Comparison of ENCODE assay signal across 12 mouse cellular contexts in the genomic region with DNA sequence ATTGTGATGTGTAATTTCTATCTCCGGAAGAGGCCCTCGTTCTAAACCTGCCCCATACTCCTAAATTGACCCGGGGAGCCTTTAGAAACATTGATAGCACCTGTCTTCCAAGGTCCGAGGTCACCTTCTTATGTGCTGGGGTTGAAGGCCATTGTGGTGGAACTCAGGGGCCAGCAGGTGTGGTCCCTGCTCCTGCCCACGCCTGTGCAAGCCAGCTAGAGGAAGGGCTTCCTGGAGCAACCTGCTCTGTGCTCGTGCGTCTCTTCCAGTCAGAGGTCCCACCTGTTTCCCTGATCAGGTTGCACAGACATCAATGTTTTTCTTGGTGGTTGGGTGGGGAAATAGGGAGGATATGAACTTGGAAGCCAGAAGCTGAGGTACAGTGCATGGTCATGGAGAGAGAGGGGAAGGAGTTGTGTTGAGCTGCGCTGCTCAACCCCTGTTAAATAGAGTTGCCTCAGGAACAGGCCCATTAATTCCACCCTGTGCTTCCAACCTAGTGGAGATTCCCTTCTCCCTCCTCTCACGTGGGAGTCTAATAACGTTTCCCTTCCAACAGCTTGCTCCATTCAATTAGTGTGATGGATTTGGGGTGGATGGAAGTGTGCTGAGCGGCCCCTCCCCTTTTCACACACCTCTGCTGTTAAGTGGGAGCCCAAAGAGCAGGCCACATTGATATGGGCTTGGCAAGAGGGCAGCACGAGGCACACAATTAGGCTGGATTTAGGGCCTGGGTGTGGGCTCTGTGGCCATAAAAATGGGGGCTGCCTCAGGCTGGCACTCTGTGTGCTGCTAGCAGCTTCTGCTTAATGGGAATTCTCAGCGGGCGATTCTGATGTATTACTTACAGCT.
DNase-seq lines count a peak whose midpoint lies in the region; ATAC-seq and TF ChIP-seq lines count a peak whose summit lies in the region.
"Had no signal": no experiment of that assay in that cellular context is flagged by ENCODE, and none has a peak within 500 bp of the region (broad histone marks: within the 10 kb centered on the region; RNA-seq: fewer than 3 reads in every experiment).

No protein-coding gene starts in this region.

- no peaks in the 10 kb centered on the region; the same call in 1 of the 2 replicates for H3K27me3 ChIP-seq in hindbrain, embryonic 16.5 days (replicated peaks; ENCODE audit: control insufficient read depth, insufficient read depth, low read length)
- no peaks in the 10 kb centered on the region for H3K27me3 ChIP-seq in midbrain, postnatal 0 days (ENCODE audit: insufficient read depth, low read length)

- H3K36me3 ChIP-seq in hindbrain, embryonic 16.5 days (ENCODE audit: control insufficient read depth, insufficient read depth, low read length) = no peaks in the 10 kb centered on the region
- no peaks in the 10 kb centered on the region for H3K36me3 ChIP-seq in midbrain, postnatal 0 days (ENCODE audit: insufficient read depth, low read length)
- H3K36me3 ChIP-seq: embryonic facial prominence, embryonic 13.5 days had no signal

- H3K4me2 ChIP-seq in hindbrain, embryonic 16.5 days (ENCODE audit: low read length) = peak overlapping the region; percentile 25
- no peak overlapping the region for H3K4me2 ChIP-seq in midbrain, postnatal 0 days (ENCODE audit: low read depth, low read length, poor library complexity, severe bottlenecking)
- H3K4me2 ChIP-seq: embryonic facial prominence, embryonic 13.5 days had no signal

- TF ChIP-seq CTCF in midbrain, postnatal 0 days (IDR thresholded peaks at IDR 0.05) = no peak

- peaks cover 22% of the 10 kb centered on the region for H3K4me1 ChIP-seq in hindbrain, embryonic 16.5 days (ENCODE audit: control insufficient read depth, insufficient read depth, low read depth, low read length)
- H3K4me1 ChIP-seq in midbrain, postnatal 0 days (ENCODE audit: insufficient read depth, low read length) = peaks cover 8% of the 10 kb centered on the region; the same call in 1 of the 2 replicates

- DNase-seq in brain, adult 2 months (ENCODE audit: low read depth, low spot score) = peak; percentile 37
- DNase-seq in embryo, embryonic 11 days = peak; percentile 49
- peak; percentile 81 for DNase-seq in midbrain, postnatal 0 days (ENCODE audit: low spot score)
- no peak for DNase-seq in frontal cortex, postnatal 25 days (ENCODE audit: low spot score in 2 of 2)
- no peak for DNase-seq in MN1 (ENCODE audit: low spot score)
- DNase-seq in adrenal gland, postnatal 14 days = no peak
- no peak for DNase-seq in yolk sac, embryonic 10.5 days (ENCODE audit: low spot score)
- DNase-seq: thymus, adult 2 months had no signal

- no peak overlapping the region for H3K9ac ChIP-seq in hindbrain, embryonic 16.5 days (ENCODE audit: low read depth, low read length)
- H3K9ac ChIP-seq in midbrain, postnatal 0 days (replicated peaks; ENCODE audit: low read length, poor library complexity, severe bottlenecking) = no peak overlapping the region
- H3K9ac ChIP-seq: embryonic facial prominence, embryonic 13.5 days had no signal

- no peaks in the 10 kb centered on the region for H3K9me3 ChIP-seq in hindbrain, embryonic 16.5 days (ENCODE audit: control insufficient read depth, low read length)
- H3K9me3 ChIP-seq in midbrain, postnatal 0 days (ENCODE audit: low read length) = no peaks in the 10 kb centered on the region
- H3K9me3 ChIP-seq: embryonic facial prominence, embryonic 13.5 days had no signal

- H3K4me3 ChIP-seq in hindbrain, embryonic 16.5 days (ENCODE audit: low read length) = no peak overlapping the region
- H3K4me3 ChIP-seq in midbrain, postnatal 0 days (ENCODE audit: low read depth, low read length) = no peak overlapping the region
- H3K4me3 ChIP-seq: embryonic facial prominence, embryonic 13.5 days; myocyte had no signal

- 32% methylated on average over 14 of the region's 14 CpGs for WGBS in hindbrain, embryonic 16.5 days
- 34% methylated on average over 14 of the region's 14 CpGs for WGBS in midbrain, postnatal 0 days

- H3K27ac ChIP-seq in hindbrain, embryonic 16.5 days (ENCODE audit: low read depth, low read length) = peak overlapping the region; percentile 75
- H3K27ac ChIP-seq in midbrain, postnatal 0 days (ENCODE audit: low read depth, low read length) = peak overlapping the region; percentile 39
- H3K27ac ChIP-seq: embryonic facial prominence, embryonic 13.5 days had no signal

- ATAC-seq in hindbrain, embryonic 16.5 days = peak; percentile 88
- peak; percentile 62 for ATAC-seq in midbrain, postnatal 0 days (ENCODE audit: low FRiP score)
- ATAC-seq: lung, postnatal 0 days had no signal

Comparison
In these comparisons a context has a peak if more than half of its experiments do, and no peak if none do; other contexts are left out.
1. DNase-seq: peak in brain, adult 2 months (single experiment), embryo, embryonic 11 days (single experiment) and midbrain, postnatal 0 days (single experiment); none in frontal cortex, postnatal 25 days (0 of 2), MN1 (single experiment), adrenal gland, postnatal 14 days (single experiment) and yolk sac, embryonic 10.5 days (single experiment).